Mouse (Mus musculus) liver, embryonic 16.5 days (tissue): ENCODE measurements around the gene Fam240b. TPM values are rescaled to one million over a fixed set of nuclear protein-coding genes. Genes with fewer than 3 reads are reported as not detected.

Experiments used
- ATAC-seq: fragments of 200-750 bp; cut with Nextera tagmentation; 2 replicates; pipeline ENCODE4 v1.8.0; 2017; ENCODE audit warnings: low read depth, mild to moderate bottlenecking, moderate number of reproducible peaks, moderate library complexity
- H3K27ac ChIP-seq: fragments of 300-500 bp; sonication (generic); 2 replicates; pipeline ENCODE4 v1.5.1; 2014; ENCODE audit warnings: mild to moderate bottlenecking, low read length
- H3K27me3 ChIP-seq: fragments of 300-500 bp; sonication (generic); 2 replicates; pipeline ENCODE4 v1.6.1; 2014; ENCODE audit warnings: low read depth, low read length, mixed read lengths; ENCODE audit not compliant: control insufficient read depth, insufficient read depth
- H3K36me3 ChIP-seq: fragments of 300-500 bp; sonication (generic); 2 replicates; pipeline ENCODE4 v1.6.1; 2014; ENCODE audit warnings: mild to moderate bottlenecking; ENCODE audit not compliant: control insufficient read depth, insufficient read depth
- H3K4me1 ChIP-seq: fragments of 300-500 bp; sonication (generic); 2 replicates; pipeline ENCODE4 v1.6.1; 2014; ENCODE audit warnings: low read depth, low read length, mixed read lengths; ENCODE audit not compliant: control insufficient read depth
- H3K4me2 ChIP-seq: fragments of 300-500 bp; sonication (generic); 2 replicates; pipeline ENCODE4 v1.6.1; 2014; ENCODE audit warnings: low read depth, low read length, mixed read lengths
- H3K4me3 ChIP-seq: fragments of 300-500 bp; sonication (generic); 2 replicates; pipeline ENCODE4 v1.5.1; 2014; ENCODE audit warnings: low read depth, mild to moderate bottlenecking, low read length
- H3K9ac ChIP-seq: fragments of 300-500 bp; sonication (generic); 2 replicates; pipeline ENCODE4 v1.6.1; 2014; ENCODE audit warnings: low read depth, low read length
- H3K9me3 ChIP-seq: fragments of 300-500 bp; sonication (generic); replicated peaks from 2 replicates; pipeline ENCODE4 v1.6.1; 2016; ENCODE audit warnings: low read length; ENCODE audit not compliant: control insufficient read depth
- WGBS: fragments of 180-500 bp; shearing (Covaris S2); extraction: QIAGEN DNeasy Blood & Tissue Kit; methylation state at CpG from one replicate; pipeline ENCODE4 v1.1.7; 2014; ENCODE audit not compliant: insufficient replicate concordance; 5-methylcytosine and 5-hydroxymethylcytosine counted together
- polyA plus RNA-seq: library from polyadenylated mRNA; unstranded; fragments of >200 nt; fragmentation: Nextera tagmentation; extraction: Ambion mirVana; gene quantifications from 2 replicates; pipeline ENCODE4 v1.2.1, GENCODE M21; 2015

The Fam240b gene
- polyA plus RNA-seq, 1 experiment from 2014 or later: not detected

GRCm38 (mm10) chr13:64447947-64448346, 49.6 kb downstream of the Fam240b start:
- WGBS: 3% methylated on average over 1 of the region's 1 CpGs
- no peaks in the 10 kb centered on the region for H3K9me3 ChIP-seq

GRCm38 (mm10) chr13:64445254-64445920, 52.2 kb downstream of the Fam240b start:
- WGBS: 30% methylated on average over 9 of the region's 9 CpGs
- no peak overlapping the region for H3K4me2 ChIP-seq
- no peak overlapping the region for H3K9ac ChIP-seq
- H3K27ac ChIP-seq: no peak overlapping the region
- H3K9me3 ChIP-seq: no peaks in the 10 kb centered on the region
- no peaks in the 10 kb centered on the region for H3K36me3 ChIP-seq
- no peaks in the 10 kb centered on the region for H3K27me3 ChIP-seq
- H3K4me1 ChIP-seq: no peaks in the 10 kb centered on the region; the same call in 1 of the 2 replicates
- ATAC-seq: no peak
- no peak overlapping the region for H3K4me3 ChIP-seq

More at GRCm38 (mm10) chr13:64447947-64448346, 49.6 kb downstream of the Fam240b start:
- ATAC-seq: peak; percentile 58; the same call in 1 of the 2 replicates
- Histone ChIP-seq H3K27ac (no peak overlapping the region), H3K27me3 (no peaks in the 10 kb centered on the region), H3K9ac (no peak overlapping the region), H3K4me2 (no peak overlapping the region), H3K36me3 (no peaks in the 10 kb centered on the region), H3K4me3 (no peak overlapping the region), H3K4me1 (no peaks in the 10 kb centered on the region; the same call in 1 of the 2 replicates)

- Histone ChIP-seq H3K9ac (no peak overlapping the region), H3K36me3 (no peaks in the 10 kb centered on the region), H3K4me2 (no peak overlapping the region), H3K4me3 (no peak overlapping the region), H3K9me3 (no peaks in the 10 kb centered on the region), H3K27me3 (no peaks in the 10 kb centered on the region), H3K27ac (no peak overlapping the region), H3K4me1 (no peaks in the 10 kb centered on the region; the same call in 1 of the 2 replicates)
- ATAC-seq: no peak
- WGBS: 45% methylated on average over 4 of the region's 4 CpGs
Observed at GRCm38 (mm10) chr13:64443263-64443894, 54.2 kb downstream of the Fam240b start.

- Histone ChIP-seq H3K4me2 (no peak overlapping the region), H3K27me3 (no peaks in the 10 kb centered on the region), H3K36me3 (no peaks in the 10 kb centered on the region), H3K27ac (no peak overlapping the region), H3K9ac (no peak overlapping the region), H3K4me1 (peaks cover 3% of the 10 kb centered on the region), H3K4me3 (no peak overlapping the region), H3K9me3 (no peaks in the 10 kb centered on the region)
- 17% methylated on average over 4 of the region's 4 CpGs for WGBS
- no peak for ATAC-seq
Observed at GRCm38 (mm10) chr13:64440592-64440991, 57.0 kb downstream of the Fam240b start.

- peaks cover 3% of the 10 kb centered on the region for H3K4me1 ChIP-seq
- H3K4me2 ChIP-seq: no peak overlapping the region
- 66% methylated on average over 5 of the region's 5 CpGs for WGBS
- H3K9ac ChIP-seq: no peak overlapping the region
- H3K27ac ChIP-seq: no peak overlapping the region
- no peak for ATAC-seq
- no peaks in the 10 kb centered on the region for H3K9me3 ChIP-seq
- no peak overlapping the region for H3K4me3 ChIP-seq
- H3K27me3 ChIP-seq: no peaks in the 10 kb centered on the region
- no peaks in the 10 kb centered on the region for H3K36me3 ChIP-seq
Observed at GRCm38 (mm10) chr13:64439471-64439870, 58.1 kb downstream of the Fam240b start.

- Histone ChIP-seq H3K27ac (no peak overlapping the region), H3K4me2 (no peak overlapping the region), H3K4me1 (peaks cover 3% of the 10 kb centered on the region), H3K4me3 (no peak overlapping the region), H3K9me3 (no peaks in the 10 kb centered on the region), H3K36me3 (no peaks in the 10 kb centered on the region), H3K27me3 (no peaks in the 10 kb centered on the region), H3K9ac (no peak overlapping the region)
- ATAC-seq: peak; percentile 58; the same call in 1 of the 2 replicates
- 40% methylated on average over 9 of the region's 9 CpGs for WGBS
Observed at GRCm38 (mm10) chr13:64438863-64439452, 58.6 kb downstream of the Fam240b start.

- 63% methylated on average over 7 of the region's 7 CpGs for WGBS
- Histone ChIP-seq H3K4me1 (peaks cover 6% of the 10 kb centered on the region), H3K9ac (no peak overlapping the region), H3K4me2 (no peak overlapping the region), H3K36me3 (no peaks in the 10 kb centered on the region), H3K4me3 (no peak overlapping the region), H3K27me3 (no peaks in the 10 kb centered on the region), H3K9me3 (no peaks in the 10 kb centered on the region), H3K27ac (no peak overlapping the region)
- no peak for ATAC-seq
Observed at GRCm38 (mm10) chr13:64437801-64438200, 59.8 kb downstream of the Fam240b start.

- Histone ChIP-seq H3K27me3 (no peaks in the 10 kb centered on the region), H3K9me3 (no peaks in the 10 kb centered on the region), H3K4me1 (peaks cover 10% of the 10 kb centered on the region), H3K4me2 (peak within 1 kb of the TSS; percentile 98), H3K27ac (peak within 1 kb of the TSS; percentile 89), H3K9ac (peak within 1 kb of the TSS; percentile 69), H3K4me3 (peak within 1 kb of the TSS; percentile 85), H3K36me3 (no peaks in the 10 kb centered on the region)
- peak; percentile 98 for ATAC-seq
- WGBS: under 1% methylated on average over 57 of the region's 57 CpGs
Observed at GRCm38 (mm10) chr13:64432017-64432995, 65.3 kb downstream of the Fam240b start, which contains the start of gene Cdk20. Cdk20 (plus strand) TSS chr13:64432314.
